Mouse (Mus musculus) retina, postnatal 1 day (tissue): ENCODE results near the gene Prps1l3.

Source experiments
- DNase-seq: peaks from one replicate; pipeline ENCODE4 v3.0.0-alpha.2; 2012

Prps1l3 gene

GRCm38 (mm10) chr12:57243671-57244495, 13.7 kb downstream of the Prps1l3 start:
- DNase-seq = no peak

GRCm38 (mm10) chr12:57258572-57258971, 28.4 kb downstream of the Prps1l3 start:
- DNase-seq = peak; percentile 18

GRCm38 (mm10) chr12:57275456-57275855, 45.2 kb downstream of the Prps1l3 start:
- no peak for DNase-seq

- DNase-seq = peak; percentile 68
These were observed 51.2 kb downstream of the Prps1l3 start for GRCm38 (mm10) chr12:57281155-57282114.

- DNase-seq = no peak
These were observed 55.3 kb downstream of the Prps1l3 start for GRCm38 (mm10) chr12:57285303-57286059.
